Mouse (Mus musculus): ENCODE measurements at regions not wholly inside any gene's neighbourhood (a gene's known extent, or its start where the extent isn't known, plus 50 kb on each side); places are given as distances from the start of the nearest gene placed in this dataset.

- TF ChIP-seq POLR2A (IDR thresholded peaks at IDR 0.05; ENCODE audit: borderline replicate concordance, low read depth, low read length) = no peak
- TF ChIP-seq CTCF (IDR thresholded peaks at IDR 0.05; ENCODE audit: low read depth, low read length) = no peak
Measured at GRCm38 (mm10) chr8:34485905-34486304, 374.4 kb upstream of the Gm10131 start.
